Mouse (Mus musculus) forelimb bud, embryonic 11.5 days (tissue): Measurements from ENCODE around the gene Igsf9b.

ENCODE experiments used
- DNase-seq: peaks from one replicate; pipeline ENCODE4 v3.0.0-alpha.2; 2012; ENCODE audit warnings: low read depth, low spot score

The Igsf9b gene

GRCm38 (mm10) chr9:27330374-27330773 is 31.4 kb downstream of the Igsf9b start:
- no peak for DNase-seq

GRCm38 (mm10) chr9:27331538-27331937 is 32.5 kb downstream of the Igsf9b start:
- no peak for DNase-seq

- DNase-seq, result peak; percentile 4
Measured at GRCm38 (mm10) chr9:27334895-27335294, 35.9 kb downstream of the Igsf9b start.

GRCm38 (mm10) chr9:27336962-27337636 is 38.1 kb downstream of the Igsf9b start:
- DNase-seq, result no peak

DNA sequence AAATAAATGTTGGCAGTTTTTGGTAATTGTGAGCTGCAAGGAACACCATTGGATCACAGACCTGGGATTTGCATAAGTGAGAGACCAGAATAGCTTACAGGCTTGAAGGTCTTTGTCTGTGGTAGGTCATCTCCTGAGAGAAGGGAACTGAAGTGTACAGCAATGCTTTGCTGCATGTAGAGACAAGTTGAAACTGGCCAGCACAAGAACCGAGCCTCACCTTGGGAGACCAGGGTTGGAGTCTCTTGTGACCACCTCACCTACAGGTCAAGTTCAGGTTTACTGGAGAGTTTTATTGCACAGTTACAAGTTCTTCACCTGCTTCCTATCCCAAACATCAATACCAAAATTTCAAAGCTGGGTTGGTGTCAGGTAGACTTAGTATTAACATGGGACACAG is 40.2 kb downstream of the Igsf9b start:
- DNase-seq, result no peak

DNA sequence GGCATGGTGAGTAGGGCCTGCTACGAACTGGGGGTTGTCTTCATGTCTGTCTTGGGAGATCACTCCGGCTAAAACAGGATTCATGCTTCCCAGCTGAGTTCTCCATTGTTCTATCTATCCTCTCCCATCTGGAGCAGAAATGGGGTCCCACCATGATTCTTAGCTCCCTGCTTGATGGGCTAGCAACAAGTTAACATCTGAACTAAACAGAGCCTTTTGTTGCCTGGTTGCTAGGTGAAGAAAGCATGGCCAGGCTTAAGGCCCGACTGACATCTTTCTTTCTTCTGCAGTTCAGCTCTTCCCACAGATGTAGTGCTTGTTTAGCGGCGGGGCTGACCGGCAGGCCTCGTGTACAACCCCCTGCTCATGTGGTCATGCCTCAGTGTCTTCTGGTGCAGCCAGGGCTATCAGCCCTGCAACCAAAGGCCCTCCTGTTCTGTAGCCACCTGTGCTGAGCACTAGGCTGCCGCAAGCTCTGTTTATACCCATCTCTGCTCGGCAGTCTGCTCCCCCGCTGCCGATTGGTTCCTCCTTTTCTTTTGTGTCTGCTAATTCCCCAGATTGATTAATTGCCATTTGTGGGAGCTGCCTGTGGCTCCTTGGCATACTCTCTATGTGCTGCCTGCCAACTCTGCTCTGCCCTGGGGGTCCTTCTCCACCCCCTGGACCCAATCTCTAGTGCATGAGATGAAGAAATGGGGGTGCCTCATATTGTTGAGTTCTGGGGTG is 47.7 kb downstream of the Igsf9b start:
- DNase-seq, result no peak

- no peak for DNase-seq
Measured at GRCm38 (mm10) chr9:27353082-27353481, 54.1 kb downstream of the Igsf9b start.

DNA sequence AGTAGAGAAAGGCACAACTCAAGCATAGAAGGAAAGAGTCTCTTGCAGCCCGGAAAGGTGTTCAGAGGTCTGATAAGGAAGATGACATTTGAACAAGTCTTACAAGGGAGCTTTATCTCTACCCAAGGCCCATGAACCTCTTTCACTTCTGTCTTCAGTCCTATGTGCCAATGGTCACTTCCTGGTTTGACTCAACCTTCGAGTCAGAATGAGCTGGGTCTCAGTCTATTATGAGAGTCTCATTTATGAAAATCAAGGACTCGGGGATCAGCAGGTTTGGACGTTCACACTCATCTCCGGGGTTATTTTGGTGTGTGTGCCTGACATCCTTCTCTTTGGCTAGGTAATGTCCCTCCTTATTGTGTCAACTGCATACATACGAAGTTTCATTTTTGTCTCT is 58.9 kb downstream of the Igsf9b start:
- no peak for DNase-seq

DNA sequence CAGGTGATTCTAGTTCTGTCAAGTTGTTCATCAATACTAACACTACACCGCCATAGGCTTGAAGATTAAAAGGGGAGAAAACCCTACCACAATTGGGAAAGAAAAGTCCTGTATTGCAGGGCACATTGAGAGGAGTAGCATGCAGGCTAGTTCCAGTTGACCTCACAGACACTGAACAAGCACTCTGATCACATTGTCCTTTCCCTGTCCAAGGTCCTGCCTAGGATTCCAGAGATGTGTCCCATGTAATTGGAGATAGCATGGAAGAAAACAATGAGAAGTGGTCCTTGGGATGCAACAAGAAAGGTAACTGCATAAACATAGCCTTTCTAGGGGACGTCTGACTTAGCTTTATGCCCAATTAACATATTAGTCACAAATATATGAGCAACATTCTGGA is 68.2 kb downstream of the Igsf9b start:
- DNase-seq, result peak; percentile 11

- DNase-seq, result peak; percentile 57
Measured at GRCm38 (mm10) chr9:27369108-27369507, 70.1 kb downstream of the Igsf9b start.

GRCm38 (mm10) chr9:27375746-27376145 is 76.7 kb downstream of the Igsf9b start:
- DNase-seq, result no peak

DNA sequence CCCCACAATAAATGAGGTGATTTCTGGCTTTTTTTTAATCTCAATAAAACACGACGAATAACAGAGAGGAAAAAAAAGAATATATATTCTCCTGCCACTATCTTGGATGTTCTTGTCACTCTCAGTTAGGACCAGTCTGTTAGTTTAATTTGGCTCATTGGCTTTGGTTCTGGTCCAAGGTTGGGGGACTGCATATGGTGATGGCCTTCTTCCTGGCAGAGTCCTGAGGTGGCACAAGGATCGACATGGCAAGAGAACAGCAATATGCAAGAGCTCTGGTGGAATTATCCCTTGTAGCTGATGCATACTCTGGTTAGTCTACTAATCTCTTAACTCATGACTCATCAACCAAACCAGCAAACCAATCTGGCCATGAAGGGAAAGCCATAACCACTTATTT is 87.9 kb downstream of the Igsf9b start:
- no peak for DNase-seq

DNA sequence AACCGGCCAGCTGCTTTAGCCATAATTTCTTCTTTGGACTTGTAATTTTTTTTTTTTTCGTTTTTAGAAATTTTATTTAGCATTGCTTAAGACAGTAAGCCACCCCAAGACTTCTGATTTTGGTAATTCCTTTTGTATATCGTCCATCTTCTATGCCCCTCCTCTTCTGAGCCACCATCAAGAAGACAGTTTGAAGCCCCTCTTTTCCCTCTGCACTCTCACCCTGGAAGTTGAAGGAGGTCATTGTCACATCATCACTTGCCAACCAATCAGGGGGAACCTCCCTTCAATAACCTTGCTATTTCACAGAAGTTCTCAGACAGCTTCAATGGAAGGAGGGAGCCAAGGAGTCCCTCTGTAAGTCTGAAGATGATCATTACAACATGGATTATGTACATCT is 97.5 kb downstream of the Igsf9b start, which contains the start of gene Spata19:
Gene Spata19 (plus strand): TSS at position 301 of the 400 bp plus-strand sequence.
- no peak for DNase-seq

GRCm38 (mm10) chr9:27401169-27401568 is 102.2 kb downstream of the Igsf9b start:
- no peak for DNase-seq
